Mouse (Mus musculus) E14TG2a.4 (cell line): ENCODE measurements around the gene Tm9sf1.

ENCODE experiments used
- CTCF ChIP-seq: conservative IDR thresholded peaks from 2 replicates; pipeline ENCODE4 v1.5.1; 2014; ENCODE audit warnings: low read length
- POU5F1 ChIP-seq: IDR thresholded peaks from 2 replicates; pipeline ENCODE4 v1.6.1; 2014; ENCODE audit warnings: low read length, borderline replicate concordance

DNA sequence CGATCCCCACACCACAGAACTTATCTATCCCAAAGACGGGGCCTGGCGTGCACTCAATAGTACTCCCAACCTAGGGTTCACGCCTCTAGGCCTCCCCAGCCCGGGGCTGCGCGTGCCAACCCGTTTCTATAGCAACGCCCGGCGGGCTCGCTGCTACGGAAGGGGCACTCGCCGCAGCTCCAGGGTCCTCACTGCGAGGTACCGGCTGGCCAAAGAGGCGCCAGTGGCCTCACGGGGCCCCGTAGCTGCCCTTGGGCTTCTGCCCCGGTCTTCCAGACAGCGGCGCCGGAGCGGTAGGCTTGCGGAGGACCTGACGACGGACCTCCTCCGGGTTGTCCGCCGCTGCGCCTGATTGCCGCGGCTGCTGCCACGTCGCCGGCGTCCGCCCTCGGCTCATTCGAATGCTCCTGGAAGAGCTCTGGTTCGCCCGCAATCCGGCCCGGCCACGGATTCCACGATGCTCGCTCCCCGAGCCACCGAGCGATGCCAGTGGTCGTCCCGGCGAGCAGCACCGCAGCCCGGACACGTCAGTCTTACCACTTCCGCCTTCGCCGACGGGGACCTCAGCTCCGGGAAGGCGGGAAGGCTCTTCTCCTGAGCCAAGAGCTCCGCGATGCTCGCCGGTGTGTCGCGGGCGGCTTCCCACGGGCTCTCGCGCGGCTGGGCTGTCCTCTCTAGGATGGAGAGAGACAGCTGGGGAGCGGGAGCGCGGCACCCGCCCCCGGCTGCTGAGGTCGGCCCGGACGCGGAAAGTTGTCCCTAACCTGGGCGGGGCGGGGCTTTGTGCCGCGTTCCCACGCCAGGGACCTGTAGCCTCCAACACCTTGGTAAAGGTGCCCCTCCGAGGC is at the start of gene Tm9sf1:
- TF ChIP-seq CTCF (no peak), POU5F1 (no peak)
